Mouse (Mus musculus) hindbrain, embryonic 11.5 days (tissue): Measurements from ENCODE around the gene Sox21. TPM values are rescaled to one million over a fixed set of nuclear protein-coding genes. Genes with fewer than 3 reads are reported as not detected.

Experiments
- ATAC-seq: fragments of 200-750 bp; cut with Nextera tagmentation; 2 replicates; pipeline ENCODE4 v1.8.0; 2017; ENCODE audit warnings: mild to moderate bottlenecking, moderate TSS enrichment, moderate library complexity; ENCODE audit not compliant: low FRiP score
- DNase-seq: peaks from one replicate; pipeline ENCODE4 v3.0.0-alpha.2; 2015; ENCODE audit warnings: low spot score
- H3K27ac ChIP-seq: fragments of 300-500 bp; sonication (generic); 2 replicates; pipeline ENCODE4 v1.5.1; 2014; ENCODE audit warnings: mild to moderate bottlenecking, low read depth, low read length
- H3K27me3 ChIP-seq: fragments of 300-500 bp; sonication (generic); 2 replicates; pipeline ENCODE4 v1.6.1; 2014; ENCODE audit warnings: mild to moderate bottlenecking, low read length, moderate library complexity, mixed read lengths; ENCODE audit not compliant: control insufficient read depth, insufficient read depth
- H3K36me3 ChIP-seq: fragments of 300-500 bp; sonication (generic); 2 replicates; pipeline ENCODE4 v1.6.1; 2014; ENCODE audit warnings: mild to moderate bottlenecking, low read length, moderate library complexity, mixed read lengths; ENCODE audit not compliant: control insufficient read depth, insufficient read depth
- H3K4me1 ChIP-seq: fragments of 300-500 bp; sonication (generic); replicated peaks from 2 replicates; pipeline ENCODE4 v1.6.1; 2014; ENCODE audit warnings: low read length, mixed read lengths; ENCODE audit not compliant: control insufficient read depth, insufficient read depth
- H3K4me2 ChIP-seq: fragments of 300-500 bp; sonication (generic); replicated peaks from 2 replicates; pipeline ENCODE4 v1.6.1; 2014; ENCODE audit warnings: mild to moderate bottlenecking, low read depth, low read length
- H3K4me3 ChIP-seq: fragments of 300-500 bp; sonication (generic); 2 replicates; pipeline ENCODE4 v1.5.1; 2014; ENCODE audit warnings: low read depth, low read length
- H3K9ac ChIP-seq: fragments of 300-500 bp; sonication (generic); 2 replicates; pipeline ENCODE4 v1.6.1; 2014; ENCODE audit warnings: low read depth, low read length
- H3K9me3 ChIP-seq: fragments of 300-500 bp; sonication (generic); 2 replicates; pipeline ENCODE4 v1.6.1; 2016; ENCODE audit warnings: low read length; ENCODE audit not compliant: control insufficient read depth
- WGBS: fragments of 180-500 bp; shearing (Covaris S2); extraction: QIAGEN DNeasy Blood & Tissue Kit; methylation state at CpG from one replicate; pipeline ENCODE4 v1.1.7; 2014; 5-methylcytosine and 5-hydroxymethylcytosine counted together
- polyA plus RNA-seq: library from polyadenylated mRNA; unstranded; fragments of >200 nt; fragmentation: Nextera tagmentation; extraction: Ambion mirVana; gene quantifications from 2 replicates; pipeline ENCODE4 v1.2.1, GENCODE M21; 2014

Sox21 gene
- 10.7 and 12.6 TPM in 2 replicates for polyA plus RNA-seq

DNA sequence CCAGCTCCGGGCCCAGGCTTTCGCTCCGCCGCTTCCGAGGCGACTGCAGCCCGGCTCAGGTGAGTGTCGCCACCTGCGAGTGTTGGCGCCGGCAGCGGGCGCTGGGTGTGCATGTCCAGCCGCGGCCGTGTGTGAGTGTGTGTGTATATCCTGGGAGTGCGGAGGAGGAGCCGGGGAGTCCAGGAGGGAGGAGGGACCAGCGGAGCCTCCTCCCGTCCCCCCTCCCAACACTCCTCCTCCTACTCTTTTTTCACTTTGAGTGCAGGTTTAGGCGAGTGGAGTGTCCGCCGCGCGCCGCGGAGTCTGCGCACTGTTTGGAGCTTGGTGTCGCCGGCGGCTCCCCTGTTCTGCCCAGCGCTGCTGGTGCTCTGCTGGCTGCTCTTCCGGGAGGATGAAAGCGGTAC is at the start of gene Sox21:
Sox21 (minus strand) TSS at position 145 of the 404 bp plus-strand sequence.
- H3K4me1 ChIP-seq = no peaks in the 10 kb centered on the region; the same call in 1 of the 2 replicates
- peak within 1 kb of the TSS; percentile 87 for H3K4me2 ChIP-seq
- peaks cover 24% of the 10 kb centered on the region for H3K27me3 ChIP-seq
- peak within 1 kb of the TSS; percentile 74 for H3K4me3 ChIP-seq
- H3K9me3 ChIP-seq = no peaks in the 10 kb centered on the region
- ATAC-seq (peak; percentile 80), DNase-seq (no peak)
- WGBS = under 1% methylated on average over 32 of the region's 34 CpGs
- no peaks in the 10 kb centered on the region for H3K36me3 ChIP-seq
- H3K9ac ChIP-seq = peak within 1 kb of the TSS; percentile 87
- H3K27ac ChIP-seq = peak within 1 kb of the TSS; percentile 89

- DNase-seq (no peak), ATAC-seq (no peak)
- no peak overlapping the region for H3K4me2 ChIP-seq
- H3K27me3 ChIP-seq = no peaks in the 10 kb centered on the region
- WGBS = 86% methylated on average over 2 of the region's 2 CpGs
- no peak overlapping the region for H3K9ac ChIP-seq
- no peaks in the 10 kb centered on the region for H3K9me3 ChIP-seq
- H3K4me3 ChIP-seq = no peak overlapping the region
- no peaks in the 10 kb centered on the region for H3K36me3 ChIP-seq
- H3K27ac ChIP-seq = no peak overlapping the region
- H3K4me1 ChIP-seq = no peaks in the 10 kb centered on the region
Observed at GRCm38 (mm10) chr14:118286096-118286495, 49.3 kb upstream of the Sox21 start.

DNA sequence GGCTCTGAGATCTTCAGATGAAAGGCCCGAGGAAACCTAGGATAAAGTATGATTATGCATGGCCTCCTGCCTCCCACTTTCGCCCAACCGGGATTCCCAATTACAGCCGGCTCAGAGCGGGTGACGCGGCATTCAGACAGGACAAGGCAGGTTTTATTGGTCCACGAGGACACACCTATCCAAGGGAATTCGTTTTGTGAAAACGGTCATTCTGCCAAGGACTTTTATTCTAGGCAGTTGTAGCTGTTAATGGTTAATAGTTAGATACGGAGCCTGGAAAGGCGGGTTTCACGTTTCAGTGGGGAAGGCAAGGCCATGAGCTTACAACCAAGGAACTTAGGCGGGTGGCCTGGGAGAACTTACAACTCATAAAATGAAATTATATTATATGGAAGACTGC is 46.1 kb upstream of the Sox21 start:
- Histone ChIP-seq H3K9ac (no peak overlapping the region), H3K4me3 (no peak overlapping the region)
- 73% methylated on average over 14 of the region's 14 CpGs for WGBS

DNA sequence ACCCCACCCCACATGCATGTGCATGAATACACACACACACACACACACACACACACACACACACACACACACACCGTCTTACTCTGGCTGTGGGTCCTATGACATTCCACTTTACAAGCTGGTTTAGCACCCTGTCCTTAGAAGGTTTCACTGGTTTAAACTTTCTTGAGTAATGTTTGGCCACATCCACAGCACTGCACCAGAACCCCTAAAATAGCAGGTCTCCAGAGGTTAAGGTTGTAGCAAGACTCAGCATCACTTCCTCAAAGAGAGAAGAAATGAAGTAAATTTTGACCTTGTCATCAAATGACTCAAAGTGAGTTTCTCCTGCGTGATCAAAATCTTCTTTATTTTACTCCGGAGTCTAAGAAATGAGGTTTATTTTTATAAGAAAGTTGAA is 45.4 kb upstream of the Sox21 start:
- no peak overlapping the region for H3K9ac ChIP-seq
- H3K4me2 ChIP-seq = no peak overlapping the region
- ATAC-seq (no peak), DNase-seq (no peak)
- H3K9me3 ChIP-seq = peaks cover 2% of the 10 kb centered on the region; the same call in 1 of the 2 replicates
- WGBS = over 99% methylated on average over 3 of the region's 3 CpGs
- H3K4me3 ChIP-seq = no peak overlapping the region
- no peak overlapping the region for H3K27ac ChIP-seq
- H3K4me1 ChIP-seq = no peaks in the 10 kb centered on the region
- no peaks in the 10 kb centered on the region for H3K27me3 ChIP-seq
- H3K36me3 ChIP-seq = no peaks in the 10 kb centered on the region

More for the DNA sequence above, 46.1 kb upstream of the Sox21 start:
- H3K4me1 ChIP-seq = no peaks in the 10 kb centered on the region
- no peak overlapping the region for H3K4me2 ChIP-seq
- no peaks in the 10 kb centered on the region for H3K27me3 ChIP-seq
- no peaks in the 10 kb centered on the region for H3K36me3 ChIP-seq
- peaks cover 2% of the 10 kb centered on the region; the same call in 1 of the 2 replicates for H3K9me3 ChIP-seq
- DNase-seq (no peak), ATAC-seq (no peak)
- no peak overlapping the region for H3K27ac ChIP-seq

DNA sequence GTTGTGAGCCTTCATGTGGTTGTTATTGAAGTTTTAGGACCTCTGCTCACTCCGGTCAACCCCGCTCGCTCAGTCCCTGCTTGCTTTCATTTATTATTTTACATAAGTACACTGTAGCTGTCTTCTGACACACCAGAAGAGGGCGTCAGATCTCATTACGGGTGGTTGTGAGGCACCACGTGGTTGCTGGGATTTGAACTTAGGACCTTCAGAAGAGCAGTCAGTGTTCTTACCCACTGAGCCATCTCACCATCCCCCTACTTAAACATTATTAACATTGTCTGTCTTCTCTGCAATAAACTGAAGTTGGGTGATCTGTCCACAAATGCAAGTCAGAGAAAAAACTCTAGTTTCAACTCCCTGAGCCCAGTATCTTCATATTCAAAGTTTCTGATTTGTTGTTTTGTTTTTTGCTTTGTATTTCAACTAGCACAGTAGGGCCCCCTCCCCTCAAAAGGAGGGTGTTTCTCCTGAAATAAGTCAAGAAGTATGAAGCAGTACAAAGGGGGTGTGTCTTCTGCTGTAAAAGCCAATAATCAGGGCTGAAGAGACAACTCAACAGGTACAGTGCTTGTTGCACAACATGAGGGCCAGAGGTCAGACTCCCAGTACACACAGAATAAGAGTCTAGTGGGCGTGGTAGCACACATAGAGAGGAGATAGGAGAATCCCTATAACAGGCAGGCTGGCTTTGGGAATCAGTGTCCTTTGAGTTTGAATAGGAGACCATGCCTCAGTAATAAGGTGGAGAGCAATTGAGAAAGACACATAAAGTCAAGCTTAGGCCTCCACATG is 41.1 kb upstream of the Sox21 start:
- no peaks in the 10 kb centered on the region for H3K4me1 ChIP-seq
- no peak for ATAC-seq

GRCm38 (mm10) chr14:118272594-118273555 is 36.0 kb upstream of the Sox21 start:
- Histone ChIP-seq H3K36me3 (no peaks in the 10 kb centered on the region), H3K4me3 (no peak overlapping the region), H3K4me1 (no peaks in the 10 kb centered on the region), H3K27ac (no peak overlapping the region), H3K9ac (no peak overlapping the region), H3K4me2 (no peak overlapping the region), H3K27me3 (no peaks in the 10 kb centered on the region), H3K9me3 (no peaks in the 10 kb centered on the region)
- ATAC-seq = no peak
- no peak for DNase-seq
- 88% methylated on average over 6 of the region's 6 CpGs for WGBS

More for the DNA sequence above, 41.1 kb upstream of the Sox21 start:
- H3K27ac ChIP-seq = no peak overlapping the region
- no peaks in the 10 kb centered on the region for H3K36me3 ChIP-seq
- 86% methylated on average over 7 of the region's 7 CpGs for WGBS
- no peaks in the 10 kb centered on the region for H3K27me3 ChIP-seq
- DNase-seq = no peak
- H3K9me3 ChIP-seq = peaks cover 2% of the 10 kb centered on the region; the same call in 1 of the 2 replicates
- no peak overlapping the region for H3K4me2 ChIP-seq
- H3K4me3 ChIP-seq = no peak overlapping the region
- H3K9ac ChIP-seq = no peak overlapping the region

- no peak overlapping the region for H3K9ac ChIP-seq
- no peak for ATAC-seq
- no peak overlapping the region for H3K4me2 ChIP-seq
- DNase-seq = no peak
- H3K27me3 ChIP-seq = no peaks in the 10 kb centered on the region
- H3K36me3 ChIP-seq = no peaks in the 10 kb centered on the region
- WGBS = 83% methylated on average over 4 of the region's 4 CpGs
- H3K9me3 ChIP-seq = no peaks in the 10 kb centered on the region
- H3K4me1 ChIP-seq = no peaks in the 10 kb centered on the region
- no peak overlapping the region for H3K27ac ChIP-seq
- H3K4me3 ChIP-seq = no peak overlapping the region
Observed at GRCm38 (mm10) chr14:118268849-118269248, 32.0 kb upstream of the Sox21 start.

DNA sequence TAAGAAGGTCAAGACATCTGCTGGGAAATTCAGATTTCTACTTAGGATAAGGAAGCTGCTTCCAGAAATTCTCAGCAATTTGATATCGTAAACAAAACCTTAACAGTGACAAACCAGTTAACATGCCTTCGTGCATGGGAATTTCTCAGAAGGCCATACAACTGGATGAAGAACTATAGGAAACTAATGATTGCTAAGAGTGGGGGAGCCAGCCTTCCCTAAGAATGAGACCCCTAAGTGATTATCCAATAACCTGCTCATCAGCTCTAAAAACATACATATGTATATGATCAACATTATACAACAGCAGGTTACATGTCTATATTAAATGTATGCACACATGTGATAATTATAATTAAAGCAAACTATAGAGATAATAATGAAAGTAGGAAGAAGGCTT is 29.8 kb upstream of the Sox21 start, which contains the start of gene Gm9376:
Gm9376 (plus strand) TSS at position 301 of the 400 bp plus-strand sequence.
- Histone ChIP-seq H3K9ac (no peak within 1 kb of the TSS), H3K36me3 (no peaks in the 10 kb centered on the region), H3K4me2 (no peak within 1 kb of the TSS), H3K4me3 (no peak within 1 kb of the TSS), H3K9me3 (no peaks in the 10 kb centered on the region), H3K27me3 (no peaks in the 10 kb centered on the region), H3K4me1 (no peaks in the 10 kb centered on the region), H3K27ac (no peak within 1 kb of the TSS)
- ATAC-seq (no peak), DNase-seq (no peak)
- 89% methylated on average over 2 of the region's 2 CpGs for WGBS
